Comparison of ENCODE assay signal across 8 mouse cellular contexts in genomic region chr1:72865900-72866299, GRCm38 (mm10). TPM values are rescaled to one million over a fixed set of nuclear protein-coding genes. Genes with fewer than 3 reads are reported as not detected.
A peak's percentile ranks its signal among the peaks of the same experiment; 100 is the strongest.
DNase-seq lines count a peak whose midpoint lies in the region; ATAC-seq and TF ChIP-seq lines count a peak whose summit lies in the region.

No protein-coding gene starts in this region.

- no peak overlapping the region for H3K4me2 ChIP-seq in midbrain, embryonic 12.5 days (replicated peaks)

- peaks cover 34% of the 10 kb centered on the region for H3K4me1 ChIP-seq in midbrain, embryonic 12.5 days

- WGBS in midbrain, embryonic 12.5 days, result 5% methylated on average over 6 of the region's 6 CpGs

- no peak overlapping the region for H3K27ac ChIP-seq in left cerebral cortex, adult 2 months
- no peak overlapping the region for H3K27ac ChIP-seq in midbrain, embryonic 12.5 days (replicated peaks)

- no peaks in the 10 kb centered on the region for H3K9me3 ChIP-seq in midbrain, embryonic 12.5 days

- peak; percentile 20; the same call in 1 of the 2 replicates for ATAC-seq in midbrain, embryonic 12.5 days (ENCODE audit: low FRiP score, low read depth)

- intact Hi-C loops in left cerebral cortex, adult 2 months (cut with DNase I), result loop anchor here (1.0 kb wide), 2 partner anchors 752 to 960 kb away; no protein-coding TSS in a partner anchor

- peak; percentile 72 to 89 for DNase-seq in adrenal gland, adult (ENCODE audit: inconsistent age in 2 of 2, low spot score in 1 of 2)
- DNase-seq in adrenal gland, adult 8-10 months, result no peak
- DNase-seq in MN1 (ENCODE audit: low spot score), result peak; percentile 79
- DNase-seq in cerebellum, postnatal 25 days, result peak; percentile 88 to 91
- DNase-seq in frontal cortex, postnatal 36 days (ENCODE audit: low spot score in 2 of 2), result peak; percentile 73 to 81
- peak; percentile 77 to 85 for DNase-seq in left cerebral cortex, adult 2 months (ENCODE audit: extremely low spot score in 1 of 2, low spot score in 2 of 2)
- DNase-seq in spleen, postnatal 10 days (ENCODE audit: low spot score in 2 of 2), result peak; percentile 46 to 76

- no peak overlapping the region for H3K9ac ChIP-seq in midbrain, embryonic 12.5 days (replicated peaks)

- H3K27me3 ChIP-seq in midbrain, embryonic 12.5 days, result peaks cover 11% of the 10 kb centered on the region; the same call in 1 of the 2 replicates

- no peak overlapping the region for H3K4me3 ChIP-seq in left cerebral cortex, adult 2 months
- H3K4me3 ChIP-seq in midbrain, embryonic 12.5 days, result no peak overlapping the region

- 0 out of 2 replicates have a peak, but pooled peaks cover 4% of the 10 kb centered on the region for H3K36me3 ChIP-seq in midbrain, embryonic 12.5 days

- peak; percentile 94 for TF ChIP-seq CTCF in left cerebral cortex, adult 2 months (IDR thresholded peaks at IDR 0.05)

RNA-seq across cellular contexts. Expression of gene Igfbp5, which starts 8.8 kb away (rescaled TPM):
- total RNA-seq in adrenal gland, adult 8-10 months (2022), result 100 to 1,000 TPM in 3 of 4 experiments, 10 to 100 TPM in 1; 99.0 to 265 (median 164) TPM
- 10 to 100 TPM; 42.7 to 51.6 TPM for total RNA-seq in left cerebral cortex, adult 2 months (2021)
- polyA plus RNA-seq in midbrain, embryonic 12.5 days (2016; fragmentation: Nextera tagmentation; extraction: Ambion mirVana), result 31.1 and 41.2 TPM in 2 replicates

RNA-seq across cellular contexts. Expression of gene Igfbp2, which starts 41.6 kb away (rescaled TPM):
- 1 to 10 TPM; 2.4 to 4.0 (median 2.6) TPM for total RNA-seq in adrenal gland, adult 8-10 months (2022)
- total RNA-seq in left cerebral cortex, adult 2 months (2021), result 10 to 100 TPM; 71.2 to 74.0 TPM
- polyA plus RNA-seq in midbrain, embryonic 12.5 days (2016; fragmentation: Nextera tagmentation; extraction: Ambion mirVana), result 548 and 637 TPM in 2 replicates

Comparison
In these comparisons a context has a peak if more than half of its experiments do, and no peak if none do; other contexts are left out.
1. RNA of gene Igfbp2, which starts 41.6 kb away (total RNA-seq): 71.2 to 74.0 TPM in left cerebral cortex, adult 2 months; 2.4 to 4.0 TPM in adrenal gland, adult 8-10 months; every median in the first group is over 10 times any median in the second.